Mouse (Mus musculus) C2C12 (cell line): ENCODE results near the gene Cldn4. TPM values are rescaled to one million over a fixed set of nuclear protein-coding genes. Genes with fewer than 3 reads are reported as not detected.

Source experiments
- H3K27me3 ChIP-seq: one replicate; pipeline ENCODE4 v1.6.1; 2011; ENCODE audit not compliant: control insufficient read depth, insufficient read depth, insufficient read length
- H3K36me3 ChIP-seq: one replicate; pipeline ENCODE4 v1.6.1; 2011; ENCODE audit not compliant: control insufficient read depth, insufficient read depth
- H3K4me3 ChIP-seq: one replicate; pipeline ENCODE4 v1.5.1; 2011; ENCODE audit warnings: mild to moderate bottlenecking, control low read depth; ENCODE audit not compliant: poor library complexity, insufficient read depth, severe bottlenecking
- H3K79me2 ChIP-seq: one replicate; pipeline ENCODE4 v1.6.1; 2011; ENCODE audit not compliant: control insufficient read depth, insufficient read depth
- H3K79me3 ChIP-seq: one replicate; pipeline ENCODE4 v1.6.1; 2011; ENCODE audit warnings: low read depth, control low read depth
- H3ac ChIP-seq: one replicate; pipeline ENCODE3; 2011; ENCODE audit warnings: low read depth; ENCODE audit not compliant: control insufficient read depth, insufficient read length
- CEBPB ChIP-seq: IDR thresholded peaks from one replicate; pipeline ENCODE4 v1.6.1; 2011; ENCODE audit warnings: low read depth, mild to moderate bottlenecking, control low read depth, moderate library complexity
- CTCF ChIP-seq: IDR thresholded peaks from one replicate; pipeline ENCODE4 v1.5.1; 2011; ENCODE audit not compliant: control insufficient read depth, insufficient read depth, insufficient read length
- FOSL1 ChIP-seq: IDR thresholded peaks from one replicate; pipeline ENCODE4 v1.8.0; 2011; ENCODE audit warnings: mild to moderate bottlenecking, low read length; ENCODE audit not compliant: poor library complexity, insufficient read depth, severe bottlenecking
- MAX ChIP-seq: IDR thresholded peaks from one replicate; pipeline ENCODE4 v1.6.1; 2011; ENCODE audit warnings: mild to moderate bottlenecking, control low read depth
- MYOD1 ChIP-seq: IDR thresholded peaks from one replicate; pipeline ENCODE4 v1.6.1; 2011; ENCODE audit warnings: low read depth; ENCODE audit not compliant: control insufficient read depth, insufficient read length
- MYOG ChIP-seq: IDR thresholded peaks from one replicate; pipeline ENCODE4 v1.6.1; 2011; ENCODE audit not compliant: control insufficient read depth, insufficient read length; ENCODE audit errors: extremely low read depth
- USF1 ChIP-seq: IDR thresholded peaks from one replicate; pipeline ENCODE4 v1.6.1; 2011; ENCODE audit warnings: low read depth, mild to moderate bottlenecking, control low read depth, moderate library complexity
- polyA plus RNA-seq: library from polyadenylated mRNA; unstranded; fragments of >200 nt; fragmentation: generic; extraction: Trizol; gene quantifications from one replicate; pipeline ENCODE4 v1.2.1, GENCODE M21; 2012; ENCODE audit warnings: missing spikeins

Gene Cldn4
- polyA plus RNA-seq, 1 experiment: 0.04 TPM

DNA sequence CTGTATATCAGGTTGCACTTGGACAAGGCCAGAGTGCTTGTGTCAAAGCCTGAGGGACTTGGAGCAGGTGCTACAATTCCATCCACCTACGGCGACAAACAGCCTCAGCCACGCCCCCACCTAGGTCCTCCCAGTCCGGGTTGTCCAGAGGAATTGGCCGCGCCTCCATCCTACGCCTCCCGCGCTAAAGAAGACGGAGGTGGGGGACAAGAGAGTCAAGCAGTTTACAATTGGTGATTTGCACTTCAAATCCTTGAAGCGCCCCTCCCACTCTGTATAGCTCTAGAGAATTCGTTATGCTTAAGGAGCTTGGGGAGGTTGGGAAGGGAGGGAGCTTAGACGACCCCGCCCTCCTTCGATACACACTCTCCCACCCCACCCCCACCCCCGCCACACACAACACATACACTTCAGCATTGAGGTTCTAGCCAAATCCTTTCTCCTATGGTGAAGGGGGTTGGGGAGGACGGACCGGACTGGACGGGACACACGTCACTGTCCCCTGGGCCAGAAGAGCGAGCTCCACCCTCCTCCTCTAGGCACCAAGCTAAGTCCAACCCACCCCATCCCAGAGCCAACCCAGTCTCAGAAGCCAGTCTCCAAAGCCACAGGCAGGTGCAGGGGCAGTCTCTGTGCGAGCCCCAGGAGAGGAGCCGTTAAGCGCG, 39.0 kb upstream of the Cldn4 start, which contains the start of gene Cldn3:
Gene Cldn3, plus strand, starts transcription at position 582 of the 665 bp plus-strand sequence.
- H3K79me2 ChIP-seq: no peaks in the 10 kb centered on the region
- H3K79me3 ChIP-seq: no peaks in the 10 kb centered on the region
- no peak within 1 kb of the TSS for H3K4me3 ChIP-seq
- peaks cover 26% of the 10 kb centered on the region for H3K27me3 ChIP-seq
- H3K36me3 ChIP-seq: no peaks in the 10 kb centered on the region
- no peak within 1 kb of the TSS for H3ac ChIP-seq
- TF ChIP-seq USF1 (no peak), MAX (no peak), CTCF (no peak), MYOD1 (no peak), CEBPB (no peak), FOSL1 (no peak), MYOG (no peak)

- Histone ChIP-seq H3K79me3 (no peaks in the 10 kb centered on the region), H3K27me3 (peaks cover 26% of the 10 kb centered on the region), H3K4me3 (no peak overlapping the region), H3ac (no peak overlapping the region), H3K79me2 (no peaks in the 10 kb centered on the region), H3K36me3 (no peaks in the 10 kb centered on the region)
- TF ChIP-seq CTCF (no peak), FOSL1 (no peak), CEBPB (no peak), MYOD1 (no peak), MYOG (no peak), USF1 (no peak), MAX (no peak)
These were observed 37.0 kb upstream of the Cldn4 start for GRCm38 (mm10) chr5:134983771-134984170.

GRCm38 (mm10) chr5:134983111-134983510, 36.4 kb upstream of the Cldn4 start:
- Histone ChIP-seq H3K79me3 (no peaks in the 10 kb centered on the region), H3K4me3 (no peak overlapping the region), H3K27me3 (peaks cover 26% of the 10 kb centered on the region), H3K79me2 (no peaks in the 10 kb centered on the region), H3ac (no peak overlapping the region), H3K36me3 (no peaks in the 10 kb centered on the region)
- no peak for TF ChIP-seq FOSL1
- TF ChIP-seq USF1: no peak
- no peak for TF ChIP-seq MYOG
- TF ChIP-seq CTCF: no peak
- no peak for TF ChIP-seq CEBPB
- no peak for TF ChIP-seq MYOD1
- no peak for TF ChIP-seq MAX

- TF ChIP-seq MYOD1: no peak
- TF ChIP-seq CEBPB: no peak
- no peak for TF ChIP-seq CTCF
- no peak for TF ChIP-seq MYOG
- TF ChIP-seq USF1: no peak
- no peak for TF ChIP-seq MAX
These were observed 34.4 kb upstream of the Cldn4 start for GRCm38 (mm10) chr5:134981149-134981548.

DNA sequence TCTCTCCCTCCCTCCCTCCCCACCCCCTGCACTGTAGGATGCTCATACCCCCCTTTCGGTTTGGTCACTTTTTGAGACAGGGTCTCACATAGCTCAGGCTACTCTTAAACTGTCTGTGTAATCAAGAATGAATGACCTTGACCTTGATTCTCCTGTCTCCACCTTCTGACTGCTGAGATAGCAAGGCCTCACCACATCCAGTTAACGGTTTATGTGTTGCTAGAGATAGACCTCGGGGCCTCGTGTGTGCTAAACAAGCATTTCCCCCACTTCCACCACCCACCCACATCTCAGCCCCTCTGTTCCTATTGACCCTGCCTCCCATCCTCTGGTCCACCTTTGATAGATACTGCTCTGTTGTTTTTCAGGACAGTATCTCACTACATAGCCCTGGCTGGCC, 31.1 kb upstream of the Cldn4 start:
- no peak overlapping the region for H3K4me3 ChIP-seq
- no peaks in the 10 kb centered on the region for H3K79me3 ChIP-seq
- TF ChIP-seq MYOD1 (no peak), MAX (no peak), MYOG (no peak), USF1 (no peak), FOSL1 (no peak), CEBPB (no peak), CTCF (no peak)
- no peaks in the 10 kb centered on the region for H3K27me3 ChIP-seq
- H3K79me2 ChIP-seq: no peaks in the 10 kb centered on the region
- no peaks in the 10 kb centered on the region for H3K36me3 ChIP-seq
- H3ac ChIP-seq: no peak overlapping the region

More at GRCm38 (mm10) chr5:134981149-134981548, 34.4 kb upstream of the Cldn4 start:
- H3K4me3 ChIP-seq: no peak overlapping the region
- no peak overlapping the region for H3ac ChIP-seq
- no peaks in the 10 kb centered on the region for H3K36me3 ChIP-seq
- H3K79me3 ChIP-seq: no peaks in the 10 kb centered on the region
- peaks cover 6% of the 10 kb centered on the region for H3K27me3 ChIP-seq
- H3K79me2 ChIP-seq: no peaks in the 10 kb centered on the region

DNA sequence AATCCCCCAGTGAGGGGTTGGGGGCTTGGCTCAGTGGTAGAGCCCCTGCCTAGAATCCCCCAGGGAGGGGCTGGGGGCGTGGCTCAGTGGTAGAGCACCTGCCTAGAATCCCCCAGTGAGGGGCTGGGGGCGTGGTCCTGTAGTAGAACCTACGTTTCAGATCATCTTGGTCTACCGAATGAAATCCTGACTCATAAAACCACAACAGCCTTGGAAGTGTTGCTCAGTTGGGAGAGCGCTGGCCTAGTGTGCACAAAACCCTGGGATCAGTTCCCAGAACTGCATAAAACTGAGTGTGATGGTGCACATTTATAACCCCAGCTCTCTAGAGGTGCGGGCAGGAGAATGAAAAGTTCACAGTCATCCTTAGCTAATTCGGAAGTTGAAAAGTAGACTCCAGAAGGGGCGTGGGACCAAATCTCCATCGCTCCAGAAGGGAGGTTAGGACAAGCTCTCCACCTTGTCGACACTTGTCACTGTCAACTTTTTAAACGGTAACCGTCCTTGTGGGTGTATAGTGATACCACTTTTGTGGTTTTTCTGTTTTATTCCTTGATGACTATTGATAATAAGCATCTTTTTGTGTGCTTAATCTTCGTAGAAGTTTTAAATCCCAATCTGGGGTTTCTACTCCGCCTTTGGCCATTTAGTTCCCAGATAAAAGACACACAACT, 30.0 kb upstream of the Cldn4 start:
- H3ac ChIP-seq: no peak overlapping the region
- H3K4me3 ChIP-seq: no peak overlapping the region
- H3K27me3 ChIP-seq: no peaks in the 10 kb centered on the region
- no peaks in the 10 kb centered on the region for H3K79me2 ChIP-seq
- no peak for TF ChIP-seq MAX
- no peak for TF ChIP-seq CEBPB
- no peak for TF ChIP-seq USF1
- no peak for TF ChIP-seq MYOD1
- H3K79me3 ChIP-seq: no peaks in the 10 kb centered on the region
- no peaks in the 10 kb centered on the region for H3K36me3 ChIP-seq
